Comparison of ENCODE assay signal across 9 mouse cellular contexts in genomic region chr16:38602989-38603804, GRCm38 (mm10). TPM values are rescaled to one million over a fixed set of nuclear protein-coding genes. Genes with fewer than 3 reads are reported as not detected.
DNase-seq lines count a peak whose midpoint lies in the region; ATAC-seq and TF ChIP-seq lines count a peak whose summit lies in the region.
"Had no signal": no experiment of that assay in that cellular context is flagged by ENCODE, and none has a peak within 500 bp of the region (broad histone marks: within the 10 kb centered on the region; RNA-seq: fewer than 3 reads in every experiment).

No protein-coding gene starts in this region.

- no peak overlapping the region for H3K27ac ChIP-seq in midbrain, embryonic 13.5 days
- H3K27ac ChIP-seq in midbrain, embryonic 10.5 days (replicated peaks), result no peak overlapping the region; the same call in 1 of the 2 replicates
- no peak overlapping the region for H3K27ac ChIP-seq in embryonic facial prominence, embryonic 14.5 days (replicated peaks; ENCODE audit: low read depth, low read length)
- H3K27ac ChIP-seq in hindbrain, postnatal 0 days, result peak overlapping the region; percentile 45; the same call in 1 of the 2 replicates
- no peak overlapping the region for H3K27ac ChIP-seq in liver, postnatal 0 days (ENCODE audit: low read depth)
- H3K27ac ChIP-seq: limb, embryonic 13.5 days had no signal

- H3K4me3 ChIP-seq in midbrain, embryonic 13.5 days (replicated peaks), result no peak overlapping the region
- H3K4me3 ChIP-seq in midbrain, embryonic 10.5 days, result no peak overlapping the region
- H3K4me3 ChIP-seq in embryonic facial prominence, embryonic 14.5 days (ENCODE audit: low read depth, low read length), result no peak overlapping the region
- no peak overlapping the region for H3K4me3 ChIP-seq in hindbrain, postnatal 0 days (ENCODE audit: low read length)
- H3K4me3 ChIP-seq in liver, postnatal 0 days (ENCODE audit: low read depth, low read length), result no peak overlapping the region
- H3K4me3 ChIP-seq: limb, embryonic 13.5 days had no signal

- TF ChIP-seq EP300 in liver, postnatal 0 days (IDR thresholded peaks at IDR 0.05; ENCODE audit: low read depth), result no peak

- no peak for TF ChIP-seq CTCF in brain, embryonic 14.5 days (IDR thresholded peaks at IDR 0.05; ENCODE audit: borderline replicate concordance, extremely low read depth, insufficient read depth, insufficient read length)
- TF ChIP-seq CTCF in hindbrain, postnatal 0 days (IDR thresholded peaks at IDR 0.05; ENCODE audit: low read depth), result no peak
- TF ChIP-seq CTCF in liver, postnatal 0 days (IDR thresholded peaks at IDR 0.05; ENCODE audit: low read depth), result no peak

- 0 out of 2 replicates have a peak, but pooled peaks cover 4% of the 10 kb centered on the region for H3K4me1 ChIP-seq in midbrain, embryonic 13.5 days (replicated peaks)
- peaks cover 5% of the 10 kb centered on the region for H3K4me1 ChIP-seq in midbrain, embryonic 10.5 days
- no peaks in the 10 kb centered on the region for H3K4me1 ChIP-seq in embryonic facial prominence, embryonic 14.5 days (ENCODE audit: control insufficient read depth, insufficient read depth, low read length)
- H3K4me1 ChIP-seq in hindbrain, postnatal 0 days (ENCODE audit: insufficient read depth, low read length), result no peaks in the 10 kb centered on the region
- no peaks in the 10 kb centered on the region for H3K4me1 ChIP-seq in liver, postnatal 0 days (ENCODE audit: insufficient read depth)
- H3K4me1 ChIP-seq: limb, embryonic 13.5 days had no signal

- peak; percentile 73; the same call in 1 of the 2 replicates for ATAC-seq in midbrain, embryonic 13.5 days
- no peak for ATAC-seq in embryonic facial prominence, embryonic 14.5 days (ENCODE audit: low read depth)
- ATAC-seq in hindbrain, postnatal 0 days, result peak; percentile 94
- ATAC-seq in liver, postnatal 0 days, result peak; percentile 29; the same call in 1 of the 2 replicates
- no peak for ATAC-seq in megakaryocyte-erythroid progenitor cell, adult 5-6 weeks (replicated peaks; ENCODE audit: low FRiP score, low TSS enrichment, poor library complexity, severe bottlenecking)

- TF ChIP-seq POLR2A in brain, embryonic 14.5 days (IDR thresholded peaks at IDR 0.05; ENCODE audit: borderline replicate concordance, extremely low read depth, insufficient read depth, insufficient read length, poor library complexity, severe bottlenecking), result no peak

- H3K36me3 ChIP-seq in midbrain, embryonic 13.5 days, result no peaks in the 10 kb centered on the region; the same call in 1 of the 2 replicates
- 0 out of 2 replicates have a peak, but pooled peaks cover 4% of the 10 kb centered on the region for H3K36me3 ChIP-seq in midbrain, embryonic 10.5 days
- H3K36me3 ChIP-seq in embryonic facial prominence, embryonic 14.5 days (ENCODE audit: control insufficient read depth, insufficient read depth, low read length), result peaks cover 69% of the 10 kb centered on the region
- H3K36me3 ChIP-seq in hindbrain, postnatal 0 days (ENCODE audit: insufficient read depth, low read length), result no peaks in the 10 kb centered on the region; the same call in 1 of the 2 replicates
- H3K36me3 ChIP-seq in liver, postnatal 0 days (replicated peaks; ENCODE audit: insufficient read depth, low read length), result no peaks in the 10 kb centered on the region; the same call in 1 of the 2 replicates

- H3K9me3 ChIP-seq in midbrain, embryonic 13.5 days, result no peaks in the 10 kb centered on the region
- no peaks in the 10 kb centered on the region for H3K9me3 ChIP-seq in midbrain, embryonic 10.5 days (replicated peaks)
- no peaks in the 10 kb centered on the region for H3K9me3 ChIP-seq in embryonic facial prominence, embryonic 14.5 days (ENCODE audit: control insufficient read depth, low read length)
- H3K9me3 ChIP-seq in hindbrain, postnatal 0 days (ENCODE audit: low read length), result no peaks in the 10 kb centered on the region
- no peaks in the 10 kb centered on the region for H3K9me3 ChIP-seq in liver, postnatal 0 days (ENCODE audit: low read length)
- H3K9me3 ChIP-seq: limb, embryonic 13.5 days had no signal

- 0 out of 2 replicates have a peak overlapping the region, but pooled peaks have one; percentile 13 for H3K4me2 ChIP-seq in midbrain, embryonic 13.5 days (replicated peaks)
- no peak overlapping the region for H3K4me2 ChIP-seq in embryonic facial prominence, embryonic 14.5 days (ENCODE audit: low read depth, low read length)
- no peak overlapping the region for H3K4me2 ChIP-seq in hindbrain, postnatal 0 days (ENCODE audit: low read depth, low read length)
- H3K4me2 ChIP-seq in liver, postnatal 0 days (ENCODE audit: low read depth, low read length), result no peak overlapping the region
- H3K4me2 ChIP-seq: limb, embryonic 13.5 days had no signal

- DNase-seq in midbrain, embryonic 10.5 days (ENCODE audit: low spot score), result no peak
- DNase-seq in brain, embryonic 14.5 days (ENCODE audit: low read depth), result peak; percentile 53
- DNase-seq in embryonic facial prominence, embryonic 14.5 days (ENCODE audit: low spot score), result peak; percentile 38
- DNase-seq in hindbrain, postnatal 0 days (ENCODE audit: low spot score), result peak; percentile 65
- DNase-seq in liver, postnatal 0 days, result no peak
- no peak for DNase-seq in kidney, postnatal 10 days

- 45% methylated on average over 11 of the region's 11 CpGs for WGBS in midbrain, embryonic 13.5 days
- 46% methylated on average over 11 of the region's 11 CpGs for WGBS in midbrain, embryonic 10.5 days
- WGBS in embryonic facial prominence, embryonic 14.5 days, result 67% methylated on average over 11 of the region's 11 CpGs
- 31% methylated on average over 11 of the region's 11 CpGs for WGBS in hindbrain, postnatal 0 days
- WGBS in liver, postnatal 0 days (ENCODE audit: insufficient replicate concordance), result 59% methylated on average over 11 of the region's 11 CpGs

- no peaks in the 10 kb centered on the region for H3K27me3 ChIP-seq in midbrain, embryonic 13.5 days
- no peaks in the 10 kb centered on the region for H3K27me3 ChIP-seq in midbrain, embryonic 10.5 days (ENCODE audit: low read depth, poor library complexity, severe bottlenecking)
- no peaks in the 10 kb centered on the region for H3K27me3 ChIP-seq in embryonic facial prominence, embryonic 14.5 days (replicated peaks; ENCODE audit: control insufficient read depth, insufficient read depth, low read length)
- H3K27me3 ChIP-seq in hindbrain, postnatal 0 days (ENCODE audit: insufficient read depth, low read length), result no peaks in the 10 kb centered on the region
- no peaks in the 10 kb centered on the region for H3K27me3 ChIP-seq in liver, postnatal 0 days (ENCODE audit: insufficient read depth, low read length)
- H3K27me3 ChIP-seq: limb, embryonic 13.5 days had no signal

- no peak overlapping the region for H3K9ac ChIP-seq in midbrain, embryonic 13.5 days (replicated peaks)
- no peak overlapping the region for H3K9ac ChIP-seq in embryonic facial prominence, embryonic 14.5 days (ENCODE audit: low read depth, low read length)
- no peak overlapping the region for H3K9ac ChIP-seq in hindbrain, postnatal 0 days (replicated peaks; ENCODE audit: low read length)
- H3K9ac ChIP-seq in liver, postnatal 0 days (replicated peaks), result no peak overlapping the region
- H3K9ac ChIP-seq: limb, embryonic 13.5 days had no signal

RNA-seq across cellular contexts. Expression of gene Tmem39a, which starts 44.7 kb away (rescaled TPM):
- 40.6 and 47.1 TPM in 2 replicates for polyA plus RNA-seq in midbrain, embryonic 13.5 days (2015; fragmentation: Nextera tagmentation; extraction: Ambion mirVana)
- polyA plus RNA-seq in midbrain, embryonic 10.5 days (2016; fragmentation: Nextera tagmentation; extraction: Ambion mirVana), result 80.8 and 91.6 TPM in 2 replicates
- polyA plus RNA-seq in brain, embryonic 14.5 days (2012; rRNA removed), result 86.0 and 112 TPM in 2 replicates
- 148 and 155 TPM in 2 replicates for polyA plus RNA-seq in embryonic facial prominence, embryonic 14.5 days (2014; fragmentation: Nextera tagmentation; extraction: Ambion mirVana)
- 13.5 and 27.2 TPM in 2 replicates for total RNA-seq in hindbrain, postnatal 0 days (2014; rRNA removed)
- 15.4 and 17.6 TPM in 2 replicates for polyA plus RNA-seq in hindbrain, postnatal 0 days (2015; fragmentation: Nextera tagmentation; extraction: Ambion mirVana)
- 15.7 and 18.4 TPM in 2 replicates for polyA plus RNA-seq in liver, postnatal 0 days (2015; fragmentation: Nextera tagmentation; extraction: Ambion mirVana)
- 32.5 and 48.5 TPM in 2 replicates for total RNA-seq in megakaryocyte-erythroid progenitor cell, adult 5-6 weeks (2014; fragmentation: Nextera tagmentation)
- total RNA-seq in megakaryocyte-erythroid progenitor cell, adult 5-6 weeks (2017), result 23.8 and 51.7 TPM in 2 replicates

RNA-seq across cellular contexts. Expression of gene Poglut1, which starts 53.1 kb away (rescaled TPM):
- 65.3 and 66.4 TPM in 2 replicates for polyA plus RNA-seq in midbrain, embryonic 13.5 days (2015; fragmentation: Nextera tagmentation; extraction: Ambion mirVana)
- 68.2 and 73.0 TPM in 2 replicates for polyA plus RNA-seq in midbrain, embryonic 10.5 days (2016; fragmentation: Nextera tagmentation; extraction: Ambion mirVana)
- 60.4 and 66.6 TPM in 2 replicates for polyA plus RNA-seq in brain, embryonic 14.5 days (2012; rRNA removed)
- polyA plus RNA-seq in embryonic facial prominence, embryonic 14.5 days (2014; fragmentation: Nextera tagmentation; extraction: Ambion mirVana), result 51.4 and 57.3 TPM in 2 replicates
- total RNA-seq in hindbrain, postnatal 0 days (2014; rRNA removed), result 35.8 and 48.5 TPM in 2 replicates
- 37.1 and 40.4 TPM in 2 replicates for polyA plus RNA-seq in hindbrain, postnatal 0 days (2015; fragmentation: Nextera tagmentation; extraction: Ambion mirVana)
- polyA plus RNA-seq in liver, postnatal 0 days (2015; fragmentation: Nextera tagmentation; extraction: Ambion mirVana), result 6.1 and 6.3 TPM in 2 replicates
- total RNA-seq in megakaryocyte-erythroid progenitor cell, adult 5-6 weeks (2014; fragmentation: Nextera tagmentation), result 22.2 and 32.6 TPM in 2 replicates
- 21.9 and 23.2 TPM in 2 replicates for total RNA-seq in megakaryocyte-erythroid progenitor cell, adult 5-6 weeks (2017)

Comparison
In these comparisons a context has a peak if more than half of its experiments do, and no peak if none do; other contexts are left out.
1. ATAC-seq: peak in midbrain, embryonic 13.5 days (single experiment), hindbrain, postnatal 0 days (single experiment) and liver, postnatal 0 days (single experiment); none in embryonic facial prominence, embryonic 14.5 days (single experiment) and megakaryocyte-erythroid progenitor cell, adult 5-6 weeks (single experiment).
2. DNase-seq: peak in brain, embryonic 14.5 days (single experiment), embryonic facial prominence, embryonic 14.5 days (single experiment) and hindbrain, postnatal 0 days (single experiment); none in midbrain, embryonic 10.5 days (single experiment), liver, postnatal 0 days (single experiment) and kidney, postnatal 10 days (single experiment).